Mouse (Mus musculus) midbrain, embryonic 16.5 days (tissue): ENCODE results near the gene Lck. TPM values are rescaled to one million over a fixed set of nuclear protein-coding genes. Genes with fewer than 3 reads are reported as not detected.
"Not testable (repeated sequence)": the region's sequence is repeated elsewhere in the genome, so short reads cannot be mapped to it uniquely, and the experiment has no call there.

Experiments
- ATAC-seq: fragments of 200-750 bp; cut with Nextera tagmentation; 2 replicates; pipeline ENCODE4 v1.8.0; 2017; ENCODE audit warnings: moderate TSS enrichment
- H3K27ac ChIP-seq: fragments of 300-500 bp; sonication (generic); 2 replicates; pipeline ENCODE4 v1.5.1; 2014; ENCODE audit warnings: mild to moderate bottlenecking, low read length, mixed read lengths
- H3K27me3 ChIP-seq: fragments of 300-500 bp; sonication (generic); 2 replicates; pipeline ENCODE4 v1.6.1; 2014; ENCODE audit warnings: low read depth, low read length, mixed read lengths; ENCODE audit not compliant: control insufficient read depth, insufficient read depth
- H3K36me3 ChIP-seq: fragments of 300-500 bp; sonication (generic); 2 replicates; pipeline ENCODE4 v1.6.1; 2014; ENCODE audit warnings: mild to moderate bottlenecking, low read length, moderate library complexity, mixed read lengths; ENCODE audit not compliant: control insufficient read depth, insufficient read depth
- H3K4me1 ChIP-seq: fragments of 300-500 bp; sonication (generic); 2 replicates; pipeline ENCODE4 v1.6.1; 2014; ENCODE audit warnings: mild to moderate bottlenecking, low read length, mixed read lengths; ENCODE audit not compliant: control insufficient read depth, insufficient read depth
- H3K4me2 ChIP-seq: fragments of 300-500 bp; sonication (generic); 2 replicates; pipeline ENCODE4 v1.6.1; 2014; ENCODE audit warnings: mild to moderate bottlenecking, low read length, mixed read lengths
- H3K4me3 ChIP-seq: fragments of 300-500 bp; sonication (generic); 2 replicates; pipeline ENCODE4 v1.5.1; 2014; ENCODE audit warnings: low read depth, mild to moderate bottlenecking, low read length, moderate library complexity, mixed read lengths
- H3K9ac ChIP-seq: fragments of 300-500 bp; sonication (generic); 2 replicates; pipeline ENCODE4 v1.6.1; 2014; ENCODE audit warnings: low read depth, low read length, mixed read lengths
- H3K9me3 ChIP-seq: fragments of 300-500 bp; sonication (generic); replicated peaks from 2 replicates; pipeline ENCODE4 v1.6.1; 2014; ENCODE audit warnings: mild to moderate bottlenecking, low read length, mixed read lengths; ENCODE audit not compliant: control insufficient read depth, poor library complexity, severe bottlenecking
- WGBS: fragments of 180-500 bp; shearing (Covaris S2); extraction: QIAGEN DNeasy Blood & Tissue Kit; methylation state at CpG from one replicate; pipeline ENCODE4 v1.1.7; 2014; 5-methylcytosine and 5-hydroxymethylcytosine counted together
- polyA plus RNA-seq: library from polyadenylated mRNA; unstranded; fragments of >200 nt; fragmentation: Nextera tagmentation; extraction: Ambion mirVana; gene quantifications from 2 replicates; pipeline ENCODE4 v1.2.1, GENCODE M21; 2015

The Lck gene
- polyA plus RNA-seq, 1 experiment from 2014 or later, result 16.2 TPM

- not testable (repeated sequence) for ATAC-seq, H3K9ac ChIP-seq, H3K4me1 ChIP-seq, H3K4me3 ChIP-seq, H3K9me3 ChIP-seq, H3K27me3 ChIP-seq, H3K4me2 ChIP-seq, H3K27ac ChIP-seq
- 95% methylated on average over 5 of the region's 6 CpGs for WGBS
- H3K36me3 ChIP-seq, result peaks cover 20% of the 10 kb centered on the region
Observed at GRCm38 (mm10) chr4:129528901-129529300, 44.5 kb downstream of the Lck start.

- no peak for ATAC-seq
- no peak overlapping the region for H3K4me2 ChIP-seq
- no peaks in the 10 kb centered on the region for H3K27me3 ChIP-seq
- no peaks in the 10 kb centered on the region for H3K9me3 ChIP-seq
- H3K9ac ChIP-seq, result no peak overlapping the region
- peaks cover 26% of the 10 kb centered on the region for H3K36me3 ChIP-seq
- no peak overlapping the region for H3K4me3 ChIP-seq
- H3K27ac ChIP-seq, result no peak overlapping the region
- 83% methylated on average over 3 of the region's 3 CpGs for WGBS
- no peaks in the 10 kb centered on the region for H3K4me1 ChIP-seq
Observed at GRCm38 (mm10) chr4:129525889-129526288, 47.6 kb downstream of the Lck start.

- Histone ChIP-seq H3K9me3 (no peaks in the 10 kb centered on the region), H3K4me2 (no peak overlapping the region), H3K9ac (no peak overlapping the region), H3K4me3 (no peak overlapping the region), H3K27ac (no peak overlapping the region), H3K4me1 (no peaks in the 10 kb centered on the region), H3K27me3 (no peaks in the 10 kb centered on the region), H3K36me3 (peaks cover 26% of the 10 kb centered on the region)
- WGBS, result 93% methylated on average over 5 of the region's 5 CpGs
- ATAC-seq, result no peak
Observed at GRCm38 (mm10) chr4:129525338-129525737, 48.1 kb downstream of the Lck start.

- no peaks in the 10 kb centered on the region for H3K27me3 ChIP-seq
- H3K4me1 ChIP-seq, result peaks cover 10% of the 10 kb centered on the region
- no peak overlapping the region for H3K4me2 ChIP-seq
- no peak for ATAC-seq
- no peaks in the 10 kb centered on the region for H3K9me3 ChIP-seq
- no peak overlapping the region for H3K27ac ChIP-seq
- H3K9ac ChIP-seq, result no peak overlapping the region
- WGBS, result 92% methylated on average over 8 of the region's 8 CpGs
- peaks cover 34% of the 10 kb centered on the region for H3K36me3 ChIP-seq
- no peak overlapping the region for H3K4me3 ChIP-seq
Observed at GRCm38 (mm10) chr4:129518519-129518918, 54.9 kb downstream of the Lck start.

GRCm38 (mm10) chr4:129516925-129517324 is 56.5 kb downstream of the Lck start:
- WGBS, result 57% methylated on average over 2 of the region's 2 CpGs

GRCm38 (mm10) chr4:129514300-129514898 is 59.0 kb downstream of the Lck start:
- H3K36me3 ChIP-seq, result peaks cover 12% of the 10 kb centered on the region
- WGBS, result 0% methylated on average over 31 of the region's 35 CpGs
- H3K4me3 ChIP-seq, result peak overlapping the region; percentile 100
- ATAC-seq, result peak; percentile 53; the same call in 1 of the 2 replicates
- peak overlapping the region; percentile 87 for H3K4me2 ChIP-seq
- H3K27ac ChIP-seq, result peak overlapping the region; percentile 99
- H3K27me3 ChIP-seq, result no peaks in the 10 kb centered on the region
- peaks cover 10% of the 10 kb centered on the region for H3K4me1 ChIP-seq
- H3K9ac ChIP-seq, result peak overlapping the region; percentile 100
- no peaks in the 10 kb centered on the region for H3K9me3 ChIP-seq

More at GRCm38 (mm10) chr4:129516925-129517324, 56.5 kb downstream of the Lck start:
- H3K36me3 ChIP-seq, result peaks cover 22% of the 10 kb centered on the region
- no peak for ATAC-seq
- H3K27ac ChIP-seq, result no peak overlapping the region
- no peaks in the 10 kb centered on the region for H3K9me3 ChIP-seq
- H3K4me1 ChIP-seq, result peaks cover 10% of the 10 kb centered on the region
- no peak overlapping the region for H3K9ac ChIP-seq
- H3K4me3 ChIP-seq, result no peak overlapping the region
- H3K27me3 ChIP-seq, result no peaks in the 10 kb centered on the region
- H3K4me2 ChIP-seq, result no peak overlapping the region

- peaks cover 13% of the 10 kb centered on the region for H3K4me1 ChIP-seq
- no peaks in the 10 kb centered on the region for H3K9me3 ChIP-seq
- WGBS, result 1% methylated on average over 25 of the region's 57 CpGs
- H3K27ac ChIP-seq, result peak overlapping the region; percentile 99
- peak overlapping the region; percentile 87 for H3K4me2 ChIP-seq
- peak; percentile 27 for ATAC-seq
- H3K27me3 ChIP-seq, result no peaks in the 10 kb centered on the region
- H3K36me3 ChIP-seq, result peaks cover 12% of the 10 kb centered on the region
- H3K9ac ChIP-seq, result peak overlapping the region; percentile 100
- H3K4me3 ChIP-seq, result peak overlapping the region; percentile 100
Observed at GRCm38 (mm10) chr4:129513891-129514290, 59.5 kb downstream of the Lck start.

GRCm38 (mm10) chr4:129513086-129513767 is 60.2 kb downstream of the Lck start, which contains the start of gene Marcksl1:
Marcksl1 (plus strand) TSS chr4:129513581.
- no peaks in the 10 kb centered on the region for H3K27me3 ChIP-seq
- H3K27ac ChIP-seq, result peak within 1 kb of the TSS; percentile 99
- H3K9me3 ChIP-seq, result no peaks in the 10 kb centered on the region
- peak within 1 kb of the TSS; percentile 100 for H3K4me3 ChIP-seq
- H3K4me1 ChIP-seq, result peaks cover 14% of the 10 kb centered on the region
- ATAC-seq, result peak; percentile 82
- peak within 1 kb of the TSS; percentile 87 for H3K4me2 ChIP-seq
- H3K9ac ChIP-seq, result peak within 1 kb of the TSS; percentile 100
- WGBS, result 5% methylated on average over 45 of the region's 47 CpGs
- peaks cover 12% of the 10 kb centered on the region for H3K36me3 ChIP-seq

- H3K9ac ChIP-seq, result no peak overlapping the region
- no peak overlapping the region for H3K4me2 ChIP-seq
- H3K9me3 ChIP-seq, result no peaks in the 10 kb centered on the region
- H3K4me3 ChIP-seq, result no peak overlapping the region
- ATAC-seq, result no peak
- 15% methylated on average over 6 of the region's 6 CpGs for WGBS
- H3K27me3 ChIP-seq, result no peaks in the 10 kb centered on the region
- 0 out of 2 replicates have a peak overlapping the region, but pooled peaks have one; percentile 0 for H3K27ac ChIP-seq
- peaks cover 13% of the 10 kb centered on the region for H3K4me1 ChIP-seq
- H3K36me3 ChIP-seq, result peaks cover 2% of the 10 kb centered on the region
Observed at GRCm38 (mm10) chr4:129511413-129512096, 61.9 kb downstream of the Lck start.
